Mouse (Mus musculus) embryonic facial prominence, embryonic 12.5 days (tissue): Measurements from ENCODE around the gene Gm3371. TPM values are rescaled to one million over a fixed set of nuclear protein-coding genes. Genes with fewer than 3 reads are reported as not detected.
"Not testable (repeated sequence)": the region's sequence is repeated elsewhere in the genome, so short reads cannot be mapped to it uniquely, and the experiment has no call there.

Experiments used
- ATAC-seq: fragments of 200-750 bp; cut with Nextera tagmentation; 2 replicates; pipeline ENCODE4 v1.8.0; 2017; ENCODE audit not compliant: insufficient number of reproducible peaks, insufficient read depth, low FRiP score, low TSS enrichment
- H3K27ac ChIP-seq: fragments of 300-500 bp; sonication (generic); 2 replicates; pipeline ENCODE4 v1.5.1; 2016; ENCODE audit warnings: mild to moderate bottlenecking
- H3K27me3 ChIP-seq: fragments of 300-500 bp; sonication (generic); 2 replicates; pipeline ENCODE4 v1.6.1; 2016; ENCODE audit warnings: mild to moderate bottlenecking, moderate library complexity
- H3K36me3 ChIP-seq: fragments of 300-500 bp; sonication (generic); 2 replicates; pipeline ENCODE4 v1.6.1; 2016; ENCODE audit warnings: mild to moderate bottlenecking
- H3K4me1 ChIP-seq: fragments of 300-500 bp; sonication (generic); 2 replicates; pipeline ENCODE4 v1.6.1; 2016
- H3K4me2 ChIP-seq: fragments of 300-500 bp; sonication (generic); replicated peaks from 2 replicates; pipeline ENCODE4 v1.6.1; 2016; ENCODE audit warnings: mild to moderate bottlenecking, moderate library complexity
- H3K4me3 ChIP-seq: fragments of 300-500 bp; sonication (generic); 2 replicates; pipeline ENCODE4 v1.5.1; 2016; ENCODE audit warnings: mild to moderate bottlenecking
- H3K9ac ChIP-seq: fragments of 300-500 bp; sonication (generic); 2 replicates; pipeline ENCODE4 v1.6.1; 2016; ENCODE audit warnings: mild to moderate bottlenecking, moderate library complexity
- H3K9me3 ChIP-seq: fragments of 300-500 bp; sonication (generic); 2 replicates; pipeline ENCODE4 v1.6.1; 2016; ENCODE audit warnings: mild to moderate bottlenecking, moderate library complexity
- WGBS: fragments of 180-500 bp; shearing (Covaris S2); methylation state at CpG from one replicate; pipeline ENCODE4 v1.1.7; 2016; 5-methylcytosine and 5-hydroxymethylcytosine counted together
- polyA plus RNA-seq: library from polyadenylated mRNA; unstranded; fragments of >200 nt; fragmentation: Nextera tagmentation; extraction: Ambion mirVana; gene quantifications from 2 replicates; pipeline ENCODE4 v1.2.1, GENCODE M21; 2016

The Gm3371 gene
- polyA plus RNA-seq = not detected in 2 replicates

GRCm38 (mm10) chr14:44410588-44410987 is at the start of gene Gm3371:
Gm3371 (minus strand) TSS chr14:44410688.
- H3K27me3 ChIP-seq, H3K4me1 ChIP-seq, H3K4me3 ChIP-seq, H3K27ac ChIP-seq, H3K4me2 ChIP-seq, ATAC-seq, H3K36me3 ChIP-seq, H3K9ac ChIP-seq, H3K9me3 ChIP-seq: not testable (repeated sequence)
- no CpG with 5 or more reads among the region's 2 CpGs for WGBS

- H3K27ac ChIP-seq, H3K4me1 ChIP-seq, H3K36me3 ChIP-seq, H3K9me3 ChIP-seq, H3K27me3 ChIP-seq, ATAC-seq, H3K4me2 ChIP-seq, H3K9ac ChIP-seq, H3K4me3 ChIP-seq: not testable (repeated sequence)
- 91% methylated on average over 3 of the region's 3 CpGs for WGBS
Observed at GRCm38 (mm10) chr14:44433335-44433734, 22.8 kb upstream of the Gm3371 start, which contains the start of gene Gm8232. Gm8232 (plus strand) TSS chr14:44433635.

- ATAC-seq, H3K4me1 ChIP-seq, H3K27ac ChIP-seq, H3K4me2 ChIP-seq, H3K9me3 ChIP-seq, H3K27me3 ChIP-seq, H3K9ac ChIP-seq, H3K36me3 ChIP-seq, H3K4me3 ChIP-seq: not testable (repeated sequence)
- 71% methylated on average over 4 of the region's 4 CpGs for WGBS
Observed at GRCm38 (mm10) chr14:44384233-44384632, 26.3 kb downstream of the Gm3371 start.

DNA sequence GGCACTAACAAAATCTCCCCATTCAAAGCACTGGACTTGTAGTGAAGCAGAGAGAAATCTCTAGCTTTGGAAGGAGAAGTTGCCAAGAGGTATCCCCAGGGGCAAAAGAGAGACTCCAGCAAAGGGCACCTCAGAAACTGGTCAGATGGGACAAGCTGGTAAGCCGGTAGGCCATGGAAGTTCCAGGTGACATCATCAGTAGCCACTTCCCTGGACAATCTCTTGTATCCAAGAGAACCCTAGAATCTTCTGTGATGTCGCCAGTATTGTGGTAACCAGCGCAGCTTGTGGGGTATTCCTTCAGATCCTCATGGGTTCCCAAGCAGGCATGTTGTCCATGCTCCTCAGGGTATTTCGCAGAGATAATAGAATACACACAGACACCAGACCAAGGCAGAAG is 45.4 kb downstream of the Gm3371 start, which contains the start of gene Gm8229:
Gm8229 (plus strand) TSS at position 301 of the 400 bp plus-strand sequence.
- H3K4me1 ChIP-seq, H3K36me3 ChIP-seq, H3K4me3 ChIP-seq, H3K27me3 ChIP-seq, H3K4me2 ChIP-seq, ATAC-seq, H3K27ac ChIP-seq, H3K9ac ChIP-seq, H3K9me3 ChIP-seq: not testable (repeated sequence)
- 86% methylated on average over 4 of the region's 4 CpGs for WGBS

GRCm38 (mm10) chr14:44362301-44362700 is 48.2 kb downstream of the Gm3371 start:
- not testable (repeated sequence) for H3K9ac ChIP-seq, H3K4me1 ChIP-seq, H3K4me2 ChIP-seq, H3K27ac ChIP-seq, H3K4me3 ChIP-seq, H3K9me3 ChIP-seq, H3K36me3 ChIP-seq, ATAC-seq, H3K27me3 ChIP-seq

DNA sequence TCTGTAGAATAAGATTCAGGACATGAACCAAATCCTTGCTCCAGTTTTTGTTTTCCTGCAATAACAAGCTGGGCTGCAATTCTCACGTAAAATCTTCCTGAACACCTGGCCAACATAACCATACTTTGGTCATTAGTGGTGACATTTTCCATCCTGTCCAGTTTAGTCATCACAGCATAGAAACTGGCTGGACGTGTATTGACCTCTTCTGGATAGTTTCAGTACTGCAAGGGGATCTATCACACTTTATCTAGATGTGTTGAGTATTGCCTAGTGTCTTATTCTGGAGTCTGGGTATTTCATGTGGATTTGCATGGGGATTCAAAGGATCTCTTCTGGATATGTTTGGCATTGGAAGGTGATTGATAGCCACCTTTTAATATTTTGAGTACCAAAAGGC is 49.1 kb downstream of the Gm3371 start:
- not testable (repeated sequence) for H3K4me2 ChIP-seq, H3K4me1 ChIP-seq, H3K27ac ChIP-seq, H3K9ac ChIP-seq, ATAC-seq, H3K36me3 ChIP-seq, H3K4me3 ChIP-seq, H3K27me3 ChIP-seq, H3K9me3 ChIP-seq
- 42% methylated on average over 2 of the region's 2 CpGs for WGBS

Other genes with a start within 250 kb of the Gm3371 start
- gene Gm8212, start 213.0 kb downstream of the Gm3371 start, polyA plus RNA-seq = not detected in 2 replicates
- gene 4930503E14Rik, start 197.4 kb downstream of the Gm3371 start, polyA plus RNA-seq = 0.17 TPM in 1 of 2 replicates, not detected in the other
- gene Gm8220, start 125.1 kb downstream of the Gm3371 start, polyA plus RNA-seq = not detected in 2 replicates
- gene Gm5930, start 72.1 kb downstream of the Gm3371 start, polyA plus RNA-seq = not detected in 2 replicates
- gene Gm8229, start 45.3 kb downstream of the Gm3371 start, polyA plus RNA-seq = not detected in 2 replicates
- gene Gm8232, start 22.9 kb upstream of the Gm3371 start, polyA plus RNA-seq = not detected in 2 replicates
- gene BC061237, start 81.8 kb upstream of the Gm3371 start, polyA plus RNA-seq = not detected in 2 replicates
- gene Gm17093, start 107.6 kb upstream of the Gm3371 start, polyA plus RNA-seq = not detected in 2 replicates
- not detected in 2 replicates for gene Gm8247, start 172.5 kb upstream of the Gm3371 start, polyA plus RNA-seq
- not detected in 2 replicates for gene Gm5624, start 217.2 kb upstream of the Gm3371 start, polyA plus RNA-seq